Mouse (Mus musculus): Measurements from ENCODE around the gene Cox20. TPM values are rescaled to one million over a fixed set of nuclear protein-coding genes. Genes with fewer than 3 reads are reported as not detected.
"Not testable (repeated sequence)": the region's sequence is repeated elsewhere in the genome, so short reads cannot be mapped to it uniquely, and the experiment has no call there.

Gene Cox20
- polyA plus RNA-seq, 1 experiment = 84.8 TPM

DNA sequence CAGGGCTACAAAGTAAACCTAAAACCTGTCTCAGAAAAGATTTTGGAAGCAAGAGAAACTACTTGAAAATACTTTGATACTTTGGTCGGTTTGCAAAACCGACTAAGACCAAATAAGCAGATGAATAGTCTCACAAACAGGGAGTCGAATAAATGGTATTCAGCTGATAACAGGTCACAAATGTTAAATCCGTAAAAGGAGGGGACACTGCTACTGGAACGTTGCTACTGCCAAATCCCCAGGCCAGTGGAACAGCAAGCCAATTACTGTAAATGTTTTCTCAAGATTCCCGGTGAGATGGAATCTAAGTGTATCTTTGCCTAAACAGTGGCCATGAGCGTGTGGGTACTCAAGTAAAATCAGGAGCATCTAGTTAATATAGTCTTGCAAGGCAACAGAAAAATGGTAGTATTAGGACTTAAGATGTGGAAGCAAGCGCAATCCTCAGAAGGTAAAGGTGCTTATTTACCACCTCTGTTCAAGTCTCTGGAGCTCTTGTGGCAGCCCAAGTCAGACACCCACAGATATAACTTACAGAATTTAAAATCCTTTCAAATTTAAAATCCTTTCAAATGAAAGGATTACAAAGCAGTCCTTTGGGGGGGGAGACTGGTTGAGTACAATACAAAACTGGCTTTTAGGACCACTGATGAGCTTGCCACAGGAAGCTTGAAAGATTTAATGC, 1.2 kb downstream of the Cox20 start:
- no peak for DNase-seq (ENCODE audit: low spot score)

DNA sequence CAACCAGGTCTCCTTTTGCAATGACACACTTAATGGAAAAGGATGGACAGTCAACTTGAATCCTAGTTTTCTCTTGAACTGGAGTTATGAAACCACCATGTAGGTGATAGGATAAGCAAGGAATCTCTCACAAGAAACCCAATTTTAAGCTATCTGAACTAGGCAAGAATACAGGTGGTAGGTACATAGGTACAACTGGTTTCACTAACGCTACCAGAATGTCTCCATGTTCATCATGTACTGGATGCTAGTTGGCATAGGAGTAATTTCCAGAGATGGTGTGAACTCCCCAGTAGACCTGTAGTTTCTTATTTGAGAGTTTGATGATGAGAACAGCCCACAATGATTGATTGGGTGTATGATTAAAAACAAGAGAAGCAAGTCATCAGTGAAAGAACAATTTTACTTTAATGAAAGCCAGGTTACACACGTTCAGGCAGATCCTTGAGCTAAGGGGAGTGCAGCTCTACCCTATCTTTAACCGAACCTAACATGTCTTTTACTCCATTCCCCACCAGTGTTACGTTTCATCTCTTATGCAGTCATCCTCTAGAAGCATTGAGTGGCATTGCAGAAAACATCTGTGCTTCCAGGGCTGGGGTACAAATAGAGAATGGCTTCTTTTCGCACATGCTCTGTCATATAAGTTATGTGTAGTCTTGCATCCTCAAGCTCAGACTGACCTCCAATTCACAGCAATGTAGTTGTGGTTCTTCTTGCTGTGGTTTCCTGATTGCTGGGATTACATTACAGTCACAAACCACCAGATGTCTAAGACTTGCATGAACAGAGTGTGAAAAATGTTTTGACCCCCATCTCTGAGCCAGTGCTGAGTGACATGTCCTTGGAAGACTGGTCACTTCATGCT, 2.0 kb downstream of the Cox20 start:
- no peak for DNase-seq (ENCODE audit: low spot score)

DNA sequence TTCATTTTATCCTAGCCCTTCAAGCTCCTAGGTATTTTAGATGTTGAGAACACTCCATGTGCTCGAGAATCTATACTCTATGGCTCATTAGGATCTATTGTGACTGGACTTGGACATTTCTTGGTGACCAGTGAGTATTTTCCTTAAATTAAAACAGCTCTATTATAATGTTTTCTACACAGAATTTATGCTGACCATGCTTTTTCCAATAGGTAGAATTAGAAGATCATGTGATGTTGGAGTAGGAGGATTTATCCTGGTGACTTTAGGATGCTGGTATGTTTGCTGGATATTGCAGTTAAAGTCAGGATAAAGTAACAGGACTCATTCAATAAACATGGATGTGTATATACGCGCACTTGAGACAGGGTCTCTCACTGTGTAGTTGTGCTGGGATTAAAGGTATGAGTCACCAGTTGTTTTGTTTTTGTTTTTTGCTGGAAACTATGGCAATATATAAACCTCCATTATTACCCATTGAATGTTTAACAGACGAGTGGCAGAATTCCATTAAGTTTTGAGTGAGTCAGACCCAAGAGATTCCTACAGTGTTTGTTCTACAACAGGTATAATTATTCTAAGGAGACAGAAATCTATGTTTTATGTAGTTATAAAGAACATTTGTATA, 2.9 kb downstream of the Cox20 start:
- DNase-seq (ENCODE audit: low spot score) = no peak

DNA sequence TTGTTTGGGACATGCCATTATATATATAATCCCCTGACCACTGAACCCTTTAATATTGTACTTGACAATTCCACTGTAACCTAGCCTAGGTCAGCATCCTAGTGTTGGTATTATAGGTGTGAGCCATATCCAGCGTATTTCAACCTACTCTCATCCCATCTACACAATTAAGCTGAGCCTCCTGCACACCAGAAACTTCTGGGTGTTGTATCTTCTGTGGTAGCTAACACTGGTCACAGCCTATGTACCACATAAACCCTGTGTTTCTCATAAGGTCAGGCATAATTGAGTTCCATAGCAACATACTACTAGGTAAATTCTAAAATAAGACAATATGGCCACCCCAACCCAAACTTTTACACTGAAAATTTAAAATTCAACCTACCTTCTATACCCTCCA, 4.3 kb downstream of the Cox20 start:
- DNase-seq (ENCODE audit: low spot score) = no peak

DNA sequence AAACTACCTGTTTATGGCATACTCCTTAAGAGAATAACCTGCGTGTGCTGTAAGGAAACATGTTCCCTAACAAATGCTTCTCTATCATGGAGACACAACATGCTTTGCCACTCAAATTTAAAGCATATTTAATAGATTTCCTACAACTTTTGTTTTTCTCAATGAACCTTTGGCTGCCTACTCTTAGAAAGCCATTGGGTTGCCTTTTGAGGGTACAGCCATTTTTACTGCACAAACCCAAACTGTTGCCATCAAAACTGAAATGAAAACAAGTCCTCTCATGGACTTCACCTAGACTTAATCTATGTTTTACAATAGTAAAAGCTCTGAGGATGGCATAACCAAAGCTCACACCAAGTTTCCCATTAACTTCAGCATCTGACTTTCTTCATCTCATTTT, 5.6 kb downstream of the Cox20 start:
- no peak for DNase-seq (ENCODE audit: low spot score)

DNA sequence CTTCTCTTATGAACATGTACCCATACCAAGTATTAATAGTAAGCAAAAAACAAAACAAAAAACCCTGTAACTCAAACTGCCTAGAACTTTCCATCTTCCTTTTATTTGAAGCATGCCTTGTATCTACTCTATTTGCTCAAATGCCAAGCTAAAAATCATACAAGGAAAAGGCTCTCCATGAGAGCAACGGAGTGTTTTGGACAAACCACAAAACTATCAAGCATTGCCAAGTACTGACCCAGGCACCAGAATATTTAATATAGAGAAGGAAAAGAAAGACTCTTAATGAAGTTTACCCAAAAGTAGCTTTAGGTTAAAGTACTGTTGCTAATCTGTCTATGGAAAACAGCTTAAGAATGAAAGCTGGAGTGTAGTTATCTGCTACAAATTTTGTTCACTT, 7.4 kb downstream of the Cox20 start:
- DNase-seq (ENCODE audit: low spot score) = no peak

DNA sequence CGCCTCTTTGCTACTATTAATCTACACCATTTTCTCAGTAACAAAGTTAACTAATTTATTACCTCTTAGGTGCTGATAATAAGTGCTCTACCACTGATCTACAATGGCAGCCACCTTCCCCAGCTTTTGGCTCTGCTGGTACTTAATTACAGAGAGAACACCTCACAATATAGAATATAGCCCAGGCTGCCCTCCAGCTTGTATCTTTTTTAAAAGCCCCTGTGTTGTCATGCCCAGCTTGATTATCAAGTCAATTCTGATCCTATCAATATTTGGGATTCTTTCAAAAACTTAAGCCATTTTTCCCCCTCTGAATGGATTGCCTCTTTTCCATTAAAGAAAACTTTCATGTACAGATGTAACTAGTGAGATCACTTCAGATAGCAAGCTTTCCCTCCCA, 8.0 kb downstream of the Cox20 start:
- no peak for DNase-seq (ENCODE audit: low spot score)

DNA sequence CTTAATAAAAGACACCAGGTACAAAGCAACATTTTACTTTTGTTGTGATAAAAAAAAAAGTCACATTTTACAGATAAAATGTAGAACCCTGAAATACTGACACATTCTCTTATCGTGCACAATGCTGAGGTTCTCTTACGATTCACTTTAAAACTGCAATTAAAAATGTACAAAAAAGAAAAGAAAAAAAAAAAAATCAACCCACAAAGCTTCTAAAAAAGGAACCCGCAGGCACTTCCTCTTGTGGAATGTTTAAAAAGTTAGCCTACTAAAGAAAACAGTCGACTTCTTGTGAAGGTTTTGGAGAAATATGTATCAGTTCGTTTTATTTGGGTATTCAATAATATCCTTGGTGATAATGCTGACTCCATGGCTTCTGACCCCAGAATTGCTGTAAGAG, 10.1 kb downstream of the Cox20 start:
- no peak for DNase-seq (ENCODE audit: low spot score)

DNA sequence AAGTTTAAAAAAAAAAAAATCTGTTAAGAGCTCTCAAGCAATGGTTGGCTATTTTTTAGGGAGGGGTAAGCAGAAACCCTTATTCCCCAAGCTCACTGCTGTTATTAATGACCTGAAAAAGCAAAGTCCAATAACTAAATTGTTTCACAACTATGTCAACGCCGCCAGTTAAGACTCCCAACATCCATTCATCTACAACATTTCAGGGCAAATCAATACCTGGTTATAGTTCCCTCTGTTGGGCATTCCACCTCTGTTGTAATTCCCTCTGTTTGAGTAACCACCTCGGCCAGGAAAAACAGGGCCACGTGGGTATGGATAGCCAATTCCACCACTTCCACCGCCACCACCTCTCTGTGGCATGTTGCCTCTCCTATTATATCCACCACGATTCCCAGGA, 11.0 kb downstream of the Cox20 start:
- no peak for DNase-seq (ENCODE audit: low spot score)

DNA sequence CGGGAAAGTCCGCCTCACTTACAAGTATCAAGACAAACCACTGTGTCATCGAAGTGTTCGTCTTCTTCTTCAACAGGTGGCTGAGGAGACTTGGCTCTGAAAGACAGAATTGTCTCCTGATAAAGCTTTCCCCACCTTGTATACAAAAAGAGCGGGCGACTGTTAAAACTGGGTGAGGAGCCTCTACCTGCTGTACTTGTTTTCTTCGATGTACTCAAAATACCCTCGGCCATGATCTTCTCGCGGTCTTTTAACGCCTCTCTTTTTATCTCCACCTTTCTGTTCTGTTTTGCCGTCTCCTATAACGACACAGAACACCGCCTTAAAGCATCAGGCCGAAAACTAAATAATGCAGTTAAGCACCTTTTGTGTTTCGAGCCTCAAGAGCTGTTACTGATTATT, 16.9 kb downstream of the Cox20 start:
- DNase-seq (ENCODE audit: low spot score) = no peak

DNA sequence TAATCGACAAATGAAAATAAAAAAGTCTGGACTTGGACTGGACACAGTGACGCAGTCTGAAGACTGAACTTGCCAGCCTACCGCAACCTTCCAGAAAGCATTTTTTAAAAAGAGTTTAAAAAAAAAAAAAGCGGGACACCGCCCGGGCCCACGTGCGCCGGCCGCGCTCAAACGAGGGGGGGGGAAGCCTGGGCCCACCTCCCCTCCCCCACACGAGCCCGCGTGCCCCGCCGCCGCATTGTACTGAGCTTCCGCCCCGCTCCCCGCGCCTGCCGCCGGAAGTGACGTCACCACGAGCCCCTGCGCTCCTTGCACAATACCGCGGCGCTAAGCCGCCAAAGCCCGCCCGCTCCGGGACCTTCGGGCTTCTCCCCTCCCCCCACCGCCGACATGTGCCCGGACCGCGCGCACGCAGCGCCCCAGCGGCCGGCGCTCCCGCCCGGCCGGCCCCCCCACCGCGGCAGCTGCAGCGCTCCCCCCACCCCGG, 17.4 kb downstream of the Cox20 start:
- DNase-seq (ENCODE audit: low spot score) = peak; percentile 94

DNA sequence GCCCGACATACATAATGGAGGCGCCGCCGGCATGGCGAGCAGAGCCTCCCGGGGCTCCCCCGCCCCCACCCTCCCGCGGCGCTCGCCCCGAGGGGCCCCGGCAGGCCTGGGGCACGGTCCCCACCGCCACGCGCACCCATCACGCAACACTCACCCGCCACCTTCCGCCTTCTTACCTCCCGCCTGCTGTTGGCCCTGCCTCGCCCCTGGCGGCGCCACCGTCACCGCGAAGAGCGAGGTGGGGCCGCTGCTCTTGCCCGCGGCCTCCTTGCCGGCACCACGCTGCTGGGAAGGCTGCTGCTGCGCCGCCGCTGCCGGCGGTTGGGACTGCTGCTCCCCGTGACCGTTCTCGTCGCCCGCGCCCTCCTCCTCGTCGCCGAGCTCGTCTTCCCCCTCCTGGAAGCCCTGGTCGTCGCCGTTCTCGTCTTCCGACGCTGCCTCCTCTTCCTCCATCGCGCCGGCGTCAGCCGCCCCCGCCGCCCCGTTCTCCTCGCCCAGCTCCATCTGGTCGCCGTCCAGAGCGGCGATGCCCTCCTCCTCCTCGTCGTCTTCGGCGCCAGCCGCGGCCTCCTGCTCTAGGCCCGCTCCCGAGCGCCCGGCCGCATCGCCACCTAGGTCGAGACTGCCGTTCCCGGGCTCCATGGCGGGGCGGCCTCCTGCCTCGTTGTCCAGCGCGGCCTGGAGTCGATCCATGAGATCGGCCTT, 18.0 kb downstream of the Cox20 start:
- DNase-seq (ENCODE audit: low spot score) = peak; percentile 52

DNA sequence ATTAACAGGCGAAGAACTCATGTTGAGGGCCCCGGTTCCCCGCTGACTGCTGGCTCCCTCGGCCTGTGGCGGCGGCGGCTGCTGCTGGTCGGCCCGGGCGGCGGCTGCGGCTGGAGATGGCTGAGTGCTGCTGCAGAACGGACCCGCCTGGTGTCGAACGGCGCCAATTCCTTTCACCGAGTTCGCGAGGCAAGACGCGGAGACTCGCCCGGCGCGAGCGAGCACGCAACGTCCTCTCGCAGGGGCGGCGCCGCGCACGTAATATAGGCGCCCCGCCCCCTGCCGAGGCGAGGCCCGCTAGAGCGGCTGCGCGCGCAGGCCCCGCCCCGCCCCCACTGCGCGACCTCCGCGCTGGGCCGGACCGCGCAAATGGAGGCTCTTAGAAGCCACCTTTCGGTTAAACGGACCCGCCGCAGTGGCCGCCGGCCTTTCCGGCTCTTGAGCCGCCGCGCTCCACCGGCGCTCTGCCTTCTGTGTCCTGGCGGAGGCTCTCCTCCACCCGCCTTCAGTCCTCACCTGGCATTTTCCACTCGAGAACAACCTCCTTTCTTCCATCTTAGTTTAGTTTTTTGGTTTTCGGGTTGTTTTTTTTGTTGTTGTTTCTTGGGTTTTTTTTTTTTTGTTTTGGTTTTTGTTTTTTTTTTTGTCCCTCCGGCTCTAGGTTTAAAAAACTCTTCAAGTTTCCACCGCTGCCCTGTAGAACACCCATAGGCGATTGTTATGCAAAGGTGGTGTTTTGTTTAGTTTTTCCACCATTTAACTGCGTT, 18.8 kb downstream of the Cox20 start, which contains the start of gene Hnrnpu:
TSS of gene Hnrnpu (minus strand) at position 247 of the 767 bp plus-strand sequence.
- peak; percentile 98 for DNase-seq (ENCODE audit: low spot score)

DNA sequence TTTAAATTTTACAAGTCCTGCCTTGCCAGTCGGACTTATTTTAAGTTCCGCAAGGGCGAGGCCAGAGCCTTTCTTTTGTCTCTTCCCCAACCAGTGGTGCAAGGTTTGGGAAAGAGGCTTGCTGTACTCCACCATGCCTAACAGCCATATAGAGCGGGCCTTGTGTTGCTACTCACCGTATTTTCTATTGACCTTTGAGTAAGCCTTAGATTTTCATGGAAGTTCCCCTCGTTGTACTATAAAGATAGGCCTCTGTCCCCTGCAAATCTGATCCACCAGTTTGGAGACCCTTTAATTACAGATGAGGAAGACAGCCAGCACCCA, 19.4 kb downstream of the Cox20 start:
- peak; percentile 26 for DNase-seq (ENCODE audit: low spot score)

DNA sequence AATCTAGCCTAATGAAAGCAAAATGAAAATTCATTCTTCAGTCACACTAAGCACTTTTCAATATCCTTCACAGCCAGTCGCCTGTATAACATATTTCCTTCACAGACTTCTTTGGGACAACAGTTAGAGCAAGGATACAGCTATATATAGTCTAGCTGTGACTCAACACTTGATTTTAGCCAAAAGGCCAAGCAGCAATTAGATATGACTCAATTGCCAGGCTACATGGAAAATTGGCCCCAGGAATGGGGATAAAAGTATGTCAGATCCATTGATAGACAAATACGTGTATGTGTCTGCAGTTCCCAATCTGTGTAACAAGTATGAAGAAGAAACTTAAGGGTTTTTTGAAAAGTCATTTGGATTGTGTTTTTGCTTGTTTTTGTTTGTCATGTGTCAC, 21.3 kb downstream of the Cox20 start:
- no peak for DNase-seq (ENCODE audit: low spot score)

DNA sequence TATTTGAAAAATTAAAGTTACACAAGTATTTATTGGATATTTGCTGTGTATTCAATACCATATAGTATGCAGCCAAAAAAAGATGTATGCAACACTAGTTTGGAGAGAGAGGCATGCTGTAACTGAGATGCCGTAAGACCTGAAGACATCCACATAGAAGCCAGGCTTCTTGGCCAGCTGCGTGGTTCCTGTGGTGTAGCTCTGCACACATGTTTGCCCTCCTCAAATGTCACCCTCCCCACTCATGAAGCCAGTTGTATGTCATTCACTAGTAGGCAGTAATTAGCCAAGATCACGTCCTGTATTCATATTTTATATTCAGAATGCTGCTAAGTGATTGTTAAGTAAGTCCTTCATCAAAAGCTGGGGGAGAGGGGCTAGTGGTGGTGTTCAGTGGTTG, 22.5 kb downstream of the Cox20 start:
- DNase-seq (ENCODE audit: low spot score) = no peak

DNA sequence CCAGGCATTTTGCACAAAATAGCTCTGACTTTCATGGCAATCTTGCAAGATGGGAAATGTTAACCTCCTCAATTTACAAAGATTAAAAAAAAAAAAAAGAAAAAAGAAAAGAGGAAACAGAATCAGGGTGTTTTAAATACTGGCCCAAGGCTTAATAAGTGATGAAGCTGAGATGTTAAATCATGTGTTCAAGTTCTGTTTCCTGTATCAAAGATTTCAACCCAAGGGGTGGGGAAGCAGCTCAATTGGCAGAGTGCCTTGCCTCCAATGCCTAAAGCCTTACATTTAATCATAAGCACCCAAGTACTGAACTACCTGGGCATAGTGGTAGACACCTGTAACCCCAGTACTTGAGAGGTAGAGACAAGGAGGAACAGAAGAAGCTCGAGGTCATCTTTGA, 23.1 kb downstream of the Cox20 start:
- DNase-seq (ENCODE audit: low spot score) = no peak

DNA sequence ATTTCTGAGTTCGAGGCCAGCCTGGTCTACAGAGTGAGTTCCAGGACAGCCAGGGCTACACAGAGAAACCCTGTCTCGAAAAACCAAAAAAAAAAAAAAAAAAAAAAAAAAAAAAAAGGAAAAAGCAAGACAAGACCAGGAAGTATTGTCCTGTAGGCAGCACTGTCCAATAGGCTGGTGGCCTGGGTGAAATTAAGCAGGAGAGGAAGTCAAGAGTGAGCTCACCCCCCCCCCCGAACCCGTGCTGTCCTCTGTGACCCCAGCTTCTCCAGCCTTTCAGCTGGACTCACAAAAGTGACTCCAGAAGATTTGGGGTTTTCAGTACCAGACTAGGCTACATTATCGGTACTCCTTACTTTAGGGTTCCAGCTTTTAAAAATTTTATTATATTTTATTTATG, 23.7 kb downstream of the Cox20 start:
- no peak for DNase-seq (ENCODE audit: low spot score)

DNA sequence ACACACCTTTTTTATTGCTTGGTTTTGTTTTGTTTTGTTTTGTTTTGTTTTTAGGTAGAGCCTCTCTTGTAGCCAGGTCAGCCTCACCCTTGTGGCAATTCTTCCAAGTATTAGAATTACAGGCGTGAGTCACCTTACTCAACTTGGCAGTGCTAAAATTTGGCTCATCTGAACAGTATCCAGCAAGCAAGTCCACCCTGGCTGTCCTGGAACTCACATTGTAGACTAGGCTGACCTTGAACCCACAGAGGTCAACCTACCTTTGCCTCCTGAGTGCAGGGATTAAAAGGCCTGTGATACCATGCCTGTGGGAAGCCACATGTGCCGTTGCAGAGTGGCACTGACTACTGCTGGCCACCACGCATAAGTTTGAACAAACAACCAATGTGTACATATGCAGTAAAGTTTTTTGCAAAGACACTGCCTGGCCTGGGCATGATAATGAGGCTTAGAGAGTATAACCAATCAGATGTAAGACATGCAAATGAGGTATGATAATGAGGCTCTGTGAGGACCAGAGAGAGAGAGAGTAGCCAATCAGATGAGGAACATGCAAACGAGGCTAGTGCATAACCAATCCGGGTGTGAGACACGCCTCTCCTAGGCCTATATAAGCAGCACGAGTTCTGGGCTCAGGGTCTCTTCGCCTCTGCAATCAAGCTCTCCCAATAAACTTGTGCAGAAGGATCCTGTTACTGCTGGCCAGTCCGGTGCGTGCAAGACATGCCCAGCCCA, 25.3 kb downstream of the Cox20 start:
- DNase-seq (ENCODE audit: low spot score) = not testable (repeated sequence)

DNA sequence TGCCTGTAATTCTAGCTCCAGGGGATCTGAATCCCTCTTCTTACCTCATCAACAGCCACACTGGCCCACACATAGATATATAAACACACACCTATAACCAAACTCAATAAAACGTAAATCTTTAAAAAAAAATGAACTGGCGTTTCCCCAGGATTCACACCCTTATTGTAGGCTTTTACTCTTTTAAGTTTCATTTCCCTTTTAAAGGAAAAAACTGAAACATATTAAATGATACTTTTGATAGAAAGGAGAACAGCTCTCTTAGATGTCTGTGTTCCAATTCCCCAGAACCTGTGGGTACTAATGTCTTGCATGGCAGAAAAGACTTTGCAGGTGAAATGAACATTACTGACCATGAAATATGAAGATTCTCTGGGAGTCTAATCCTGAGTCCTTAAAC, 31.9 kb downstream of the Cox20 start:
- DNase-seq (ENCODE audit: low spot score) = no peak

DNA sequence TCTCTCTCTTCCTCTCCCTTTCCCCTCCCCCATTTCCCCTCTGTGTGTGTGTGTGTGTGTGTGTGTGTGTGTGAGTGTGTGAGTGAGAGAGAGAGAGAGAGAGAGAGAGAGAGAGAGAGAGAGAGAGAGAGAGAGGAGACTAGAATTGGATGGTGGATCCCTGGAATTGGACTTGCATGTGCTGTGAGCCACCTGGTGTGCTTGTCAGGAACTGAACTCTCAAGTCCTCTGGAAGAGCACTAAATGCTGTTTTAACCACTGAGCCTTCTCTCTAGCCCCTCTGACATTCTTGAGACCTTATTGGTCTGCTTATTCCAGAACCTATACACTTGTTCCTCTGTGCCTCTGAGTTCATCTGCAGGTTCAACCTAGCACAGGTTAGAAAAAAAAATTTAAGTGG, 32.7 kb downstream of the Cox20 start:
- DNase-seq (ENCODE audit: low spot score) = no peak
